Mouse (Mus musculus): ENCODE results near the gene Snx29.

Snx29 gene

GRCm38 (mm10) chr16:11461612-11462011 is 138.9 kb downstream of the Snx29 start:
- Histone ChIP-seq H3K4me3 (replicated peaks; ENCODE audit: low read length) (no peak overlapping the region), H3K9me3 (ENCODE audit: low read length) (no peaks in the 10 kb centered on the region), H3K36me3 (ENCODE audit: insufficient read depth, low read length) (peaks cover 7% of the 10 kb centered on the region; the same call in 1 of the 2 replicates), H3K27me3 (ENCODE audit: insufficient read depth, low read length) (no peaks in the 10 kb centered on the region), H3K4me1 (replicated peaks; ENCODE audit: low read depth, low read length) (peaks cover 28% of the 10 kb centered on the region)
- TF ChIP-seq POU5F1 (IDR thresholded peaks at IDR 0.05; ENCODE audit: borderline replicate concordance, low read length) = no peak
- no peak for TF ChIP-seq NANOG (IDR thresholded peaks at IDR 0.05; ENCODE audit: borderline replicate concordance, low read length)
- TF ChIP-seq CTCF (conservative IDR thresholded peaks at IDR 0.05; ENCODE audit: low read length) = no peak

GRCm38 (mm10) chr16:11468533-11469179 is 145.9 kb downstream of the Snx29 start:
- no peaks in the 10 kb centered on the region for H3K36me3 ChIP-seq (ENCODE audit: insufficient read depth, low read length)
- no peaks in the 10 kb centered on the region for H3K27me3 ChIP-seq (ENCODE audit: insufficient read depth, low read length)
- no peak for TF ChIP-seq POU5F1 (IDR thresholded peaks at IDR 0.05; ENCODE audit: borderline replicate concordance, low read length)
- TF ChIP-seq CTCF (conservative IDR thresholded peaks at IDR 0.05; ENCODE audit: low read length) = peak; percentile 80
- no peak for TF ChIP-seq NANOG (IDR thresholded peaks at IDR 0.05; ENCODE audit: borderline replicate concordance, low read length)
- peaks cover 2% of the 10 kb centered on the region; the same call in 1 of the 2 replicates for H3K4me1 ChIP-seq (replicated peaks; ENCODE audit: low read depth, low read length)
- no peak overlapping the region for H3K4me3 ChIP-seq (replicated peaks; ENCODE audit: low read length)
- H3K9me3 ChIP-seq (ENCODE audit: low read length) = no peaks in the 10 kb centered on the region

GRCm38 (mm10) chr16:11469491-11469890 is 146.8 kb downstream of the Snx29 start:
- Histone ChIP-seq H3K9me3 (ENCODE audit: low read length) (no peaks in the 10 kb centered on the region), H3K27me3 (ENCODE audit: insufficient read depth, low read length) (no peaks in the 10 kb centered on the region), H3K4me3 (replicated peaks; ENCODE audit: low read length) (no peak overlapping the region), H3K4me1 (replicated peaks; ENCODE audit: low read depth, low read length) (peaks cover 2% of the 10 kb centered on the region; the same call in 1 of the 2 replicates), H3K36me3 (ENCODE audit: insufficient read depth, low read length) (no peaks in the 10 kb centered on the region)
- no peak for TF ChIP-seq CTCF (conservative IDR thresholded peaks at IDR 0.05; ENCODE audit: low read length)
- TF ChIP-seq NANOG (IDR thresholded peaks at IDR 0.05; ENCODE audit: borderline replicate concordance, low read length) = no peak
- TF ChIP-seq POU5F1 (IDR thresholded peaks at IDR 0.05; ENCODE audit: borderline replicate concordance, low read length) = no peak

- H3K4me3 ChIP-seq (replicated peaks; ENCODE audit: low read length) = no peak overlapping the region
- no peaks in the 10 kb centered on the region for H3K36me3 ChIP-seq (ENCODE audit: insufficient read depth, low read length)
- H3K4me1 ChIP-seq (replicated peaks; ENCODE audit: low read depth, low read length) = peaks cover 2% of the 10 kb centered on the region; the same call in 1 of the 2 replicates
- H3K27me3 ChIP-seq (ENCODE audit: insufficient read depth, low read length) = no peaks in the 10 kb centered on the region
- TF ChIP-seq POU5F1 (IDR thresholded peaks at IDR 0.05; ENCODE audit: borderline replicate concordance, low read length) (no peak), NANOG (IDR thresholded peaks at IDR 0.05; ENCODE audit: borderline replicate concordance, low read length) (no peak), CTCF (conservative IDR thresholded peaks at IDR 0.05; ENCODE audit: low read length) (no peak)
- H3K9me3 ChIP-seq (ENCODE audit: low read length) = no peaks in the 10 kb centered on the region
These were observed 148.5 kb downstream of the Snx29 start for GRCm38 (mm10) chr16:11471246-11471645.

- Histone ChIP-seq H3K27me3 (ENCODE audit: insufficient read depth, low read length) (no peaks in the 10 kb centered on the region), H3K4me3 (replicated peaks; ENCODE audit: low read length) (no peak overlapping the region), H3K9me3 (ENCODE audit: low read length) (no peaks in the 10 kb centered on the region), H3K4me1 (replicated peaks; ENCODE audit: low read depth, low read length) (peaks cover 10% of the 10 kb centered on the region), H3K36me3 (ENCODE audit: insufficient read depth, low read length) (no peaks in the 10 kb centered on the region)
- TF ChIP-seq CTCF (conservative IDR thresholded peaks at IDR 0.05; ENCODE audit: low read length) = no peak
- no peak for TF ChIP-seq NANOG (IDR thresholded peaks at IDR 0.05; ENCODE audit: borderline replicate concordance, low read length)
- TF ChIP-seq POU5F1 (IDR thresholded peaks at IDR 0.05; ENCODE audit: borderline replicate concordance, low read length) = no peak
These were observed 150.1 kb downstream of the Snx29 start for GRCm38 (mm10) chr16:11472852-11473251.

GRCm38 (mm10) chr16:11473474-11473873 is 150.8 kb downstream of the Snx29 start:
- Histone ChIP-seq H3K4me1 (replicated peaks; ENCODE audit: low read depth, low read length) (peaks cover 9% of the 10 kb centered on the region), H3K9me3 (ENCODE audit: low read length) (no peaks in the 10 kb centered on the region), H3K4me3 (replicated peaks; ENCODE audit: low read length) (no peak overlapping the region), H3K27me3 (ENCODE audit: insufficient read depth, low read length) (no peaks in the 10 kb centered on the region), H3K36me3 (ENCODE audit: insufficient read depth, low read length) (no peaks in the 10 kb centered on the region)
- TF ChIP-seq NANOG (IDR thresholded peaks at IDR 0.05; ENCODE audit: borderline replicate concordance, low read length) (no peak), CTCF (conservative IDR thresholded peaks at IDR 0.05; ENCODE audit: low read length) (no peak), POU5F1 (IDR thresholded peaks at IDR 0.05; ENCODE audit: borderline replicate concordance, low read length) (no peak)

GRCm38 (mm10) chr16:11473893-11474505 is 151.3 kb downstream of the Snx29 start:
- Histone ChIP-seq H3K27me3 (ENCODE audit: insufficient read depth, low read length) (no peaks in the 10 kb centered on the region), H3K4me3 (replicated peaks; ENCODE audit: low read length) (no peak overlapping the region), H3K9me3 (ENCODE audit: low read length) (no peaks in the 10 kb centered on the region), H3K4me1 (replicated peaks; ENCODE audit: low read depth, low read length) (peaks cover 8% of the 10 kb centered on the region), H3K36me3 (ENCODE audit: insufficient read depth, low read length) (no peaks in the 10 kb centered on the region)
- TF ChIP-seq NANOG (IDR thresholded peaks at IDR 0.05; ENCODE audit: borderline replicate concordance, low read length) (no peak), POU5F1 (IDR thresholded peaks at IDR 0.05; ENCODE audit: borderline replicate concordance, low read length) (no peak), CTCF (conservative IDR thresholded peaks at IDR 0.05; ENCODE audit: low read length) (no peak)

- Histone ChIP-seq H3K36me3 (ENCODE audit: insufficient read depth, low read length) (no peaks in the 10 kb centered on the region), H3K27me3 (ENCODE audit: insufficient read depth, low read length) (no peaks in the 10 kb centered on the region), H3K4me3 (replicated peaks; ENCODE audit: low read length) (no peak overlapping the region), H3K9me3 (ENCODE audit: low read length) (no peaks in the 10 kb centered on the region), H3K4me1 (replicated peaks; ENCODE audit: low read depth, low read length) (peaks cover 8% of the 10 kb centered on the region)
- TF ChIP-seq POU5F1 (IDR thresholded peaks at IDR 0.05; ENCODE audit: borderline replicate concordance, low read length) (no peak), NANOG (IDR thresholded peaks at IDR 0.05; ENCODE audit: borderline replicate concordance, low read length) (no peak), CTCF (conservative IDR thresholded peaks at IDR 0.05; ENCODE audit: low read length) (no peak)
These were observed 152.6 kb downstream of the Snx29 start for GRCm38 (mm10) chr16:11475137-11475943.

All from E14TG2a.4 (cell line).